Mouse (Mus musculus) adrenal gland, adult 2 months (tissue): ENCODE measurements around the gene Tas2r144. TPM values are rescaled to one million over a fixed set of nuclear protein-coding genes. Genes with fewer than 3 reads are reported as not detected.

Experiments
- polyA plus RNA-seq: library from polyadenylated mRNA; depleted of rRNA; stranded (reverse); fragments of >200 nt; gene quantifications from 2 replicates; pipeline ENCODE4 v1.2.3, GENCODE M21; 2012; rRNA removed
- total RNA-seq, 2 experiments: library from RNA; stranded (reverse); gene quantifications; 2 replicates each; pipeline ENCODE4 v1.2.3; 2021

The Tas2r144 gene
- total and polyA plus RNA-seq, 3 experiments: not detected

Other genes with a start within 250 kb of the Tas2r144 start
- gene Sval3, start 247.2 kb upstream of the Tas2r144 start, total RNA-seq: not detected
- not detected in 2 replicates for gene Sval3, start 247.2 kb upstream of the Tas2r144 start, polyA plus RNA-seq
- not detected for gene Sva, start 176.9 kb upstream of the Tas2r144 start, total RNA-seq
- not detected in 2 replicates for gene Sva, start 176.9 kb upstream of the Tas2r144 start, polyA plus RNA-seq
- not detected for gene Tas2r139, start 74.4 kb upstream of the Tas2r144 start, total RNA-seq
- not detected in 2 replicates for gene Tas2r139, start 74.4 kb upstream of the Tas2r144 start, polyA plus RNA-seq
- gene Gstk1, start 30.6 kb downstream of the Tas2r144 start, total RNA-seq: 100 to 1,000 TPM; 104 to 312 TPM
- 78.8 and 113 TPM in 2 replicates for gene Gstk1, start 30.6 kb downstream of the Tas2r144 start, polyA plus RNA-seq
- gene Tmem139, start 46.6 kb downstream of the Tas2r144 start, total RNA-seq: 1 to 10 TPM in 1 of 2 experiments, under 1 TPM in 1; 0.35 to 3.2 TPM
- gene Tmem139, start 46.6 kb downstream of the Tas2r144 start, polyA plus RNA-seq: 0.17 and 0.30 TPM in 2 replicates
- gene Casp2, start 49.7 kb downstream of the Tas2r144 start, total RNA-seq: 10 to 100 TPM; 16.5 to 20.2 TPM
- 9.1 and 12.9 TPM in 2 replicates for gene Casp2, start 49.7 kb downstream of the Tas2r144 start, polyA plus RNA-seq
- gene Clcn1, start 71.4 kb downstream of the Tas2r144 start, total RNA-seq: under 1 TPM in 1 of 2 experiments, not detected in 1; 0.23 TPM
- 0.06 and 0.08 TPM in 2 replicates for gene Clcn1, start 71.4 kb downstream of the Tas2r144 start, polyA plus RNA-seq
- under 1 TPM; 0.14 to 0.17 TPM for gene Fam131b, start 109.3 kb downstream of the Tas2r144 start, total RNA-seq
- 0.04 and 0.11 TPM in 2 replicates for gene Fam131b, start 109.3 kb downstream of the Tas2r144 start, polyA plus RNA-seq
- 100 to 1,000 TPM in 1 of 2 experiments, 10 to 100 TPM in 1; 96.9 to 121 TPM for gene Zyx, start 134.3 kb downstream of the Tas2r144 start, total RNA-seq
- 192 and 204 TPM in 2 replicates for gene Zyx, start 134.3 kb downstream of the Tas2r144 start, polyA plus RNA-seq
- gene Epha1, start 157.9 kb downstream of the Tas2r144 start, total RNA-seq: under 1 TPM; 0.23 to 0.86 TPM
- gene Epha1, start 157.9 kb downstream of the Tas2r144 start, polyA plus RNA-seq: 0.18 and 0.37 TPM in 2 replicates
- 1 to 10 TPM in 1 of 2 experiments, under 1 TPM in 1; 0.90 to 7.2 TPM for gene Tas2r143, start 184.9 kb downstream of the Tas2r144 start, total RNA-seq
- gene Tas2r143, start 184.9 kb downstream of the Tas2r144 start, polyA plus RNA-seq: 0.50 and 0.63 TPM in 2 replicates
- 1 to 10 TPM in 1 of 2 experiments, under 1 TPM in 1; 0.62 to 4.4 TPM for gene Tas2r135, start 190.1 kb downstream of the Tas2r144 start, total RNA-seq
- gene Tas2r135, start 190.1 kb downstream of the Tas2r144 start, polyA plus RNA-seq: 0.16 TPM in 1 of 2 replicates, not detected in the other
- gene Tas2r126, start 219.2 kb downstream of the Tas2r144 start, total RNA-seq: 1 to 10 TPM in 1 of 2 experiments, under 1 TPM in 1; 0.66 to 4.8 TPM
- gene Tas2r126, start 219.2 kb downstream of the Tas2r144 start, polyA plus RNA-seq: 0.11 TPM in 1 of 2 replicates, not detected in the other
- gene Olfr458, start 249.9 kb downstream of the Tas2r144 start, total RNA-seq: not detected
- not detected in 2 replicates for gene Olfr458, start 249.9 kb downstream of the Tas2r144 start, polyA plus RNA-seq